Mouse (Mus musculus) liver, postnatal 0 days (tissue): ENCODE data around the gene Lingo3.

Source experiments
- CTCF ChIP-seq: sonication (generic); IDR thresholded peaks from 2 replicates; pipeline ENCODE4 v1.5.1; 2016; ENCODE audit warnings: antibody characterized with exemption, low read depth
- EP300 ChIP-seq: IDR thresholded peaks from 2 replicates; pipeline ENCODE4 v1.6.1; 2016; ENCODE audit warnings: antibody characterized with exemption, low read depth, mild to moderate bottlenecking

DNA sequence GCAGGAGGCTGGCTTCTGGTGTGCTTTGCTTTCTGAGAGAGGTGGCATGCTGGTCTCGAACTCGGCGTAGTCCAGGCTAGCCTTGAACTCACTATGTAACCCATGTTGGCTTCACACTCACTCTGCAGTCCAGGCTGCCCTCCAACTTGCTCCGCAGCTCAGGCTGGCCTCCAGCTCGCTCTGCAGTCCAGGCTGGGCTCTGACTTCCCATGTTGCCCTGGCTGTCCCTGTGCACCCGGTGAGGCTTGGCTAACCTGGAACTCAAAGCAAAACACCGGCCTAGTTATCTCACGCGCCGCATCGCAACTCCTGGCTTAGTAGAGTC, 11.9 kb upstream of the Lingo3 start:
- TF ChIP-seq CTCF (no peak), EP300 (no peak)
